Mouse (Mus musculus) heart, embryonic 11.5 days (tissue): Measurements from ENCODE around the gene 2310011J03Rik. TPM values are rescaled to one million over a fixed set of nuclear protein-coding genes. Genes with fewer than 3 reads are reported as not detected.

Source experiments
- ATAC-seq: fragments of 200-750 bp; cut with Nextera tagmentation; replicated peaks from 2 replicates; pipeline ENCODE4 v1.8.0; 2017; ENCODE audit warnings: moderate library complexity; ENCODE audit not compliant: insufficient number of reproducible peaks, low FRiP score, low TSS enrichment
- H3K27ac ChIP-seq: fragments of 300-500 bp; sonication (generic); 2 replicates; pipeline ENCODE4 v1.5.1; 2014; ENCODE audit warnings: mild to moderate bottlenecking, low read depth, low read length
- H3K27me3 ChIP-seq: fragments of 300-500 bp; sonication (generic); 2 replicates; pipeline ENCODE4 v1.6.1; 2014; ENCODE audit warnings: mild to moderate bottlenecking, low read length, mixed read lengths; ENCODE audit not compliant: control insufficient read depth, insufficient read depth
- H3K36me3 ChIP-seq: fragments of 300-500 bp; sonication (generic); 2 replicates; pipeline ENCODE4 v1.6.1; 2014; ENCODE audit warnings: mild to moderate bottlenecking, low read length, moderate library complexity, mixed read lengths; ENCODE audit not compliant: control insufficient read depth, insufficient read depth
- H3K4me1 ChIP-seq: fragments of 300-500 bp; sonication (generic); 2 replicates; pipeline ENCODE4 v1.6.1; 2014; ENCODE audit warnings: low read length; ENCODE audit not compliant: control insufficient read depth, insufficient read depth
- H3K4me2 ChIP-seq: fragments of 300-500 bp; sonication (generic); 2 replicates; pipeline ENCODE4 v1.6.1; 2014; ENCODE audit warnings: mild to moderate bottlenecking, moderate library complexity
- H3K4me3 ChIP-seq: fragments of 300-500 bp; sonication (generic); 2 replicates; pipeline ENCODE4 v1.5.1; 2014; ENCODE audit warnings: low read depth, low read length
- H3K9ac ChIP-seq: fragments of 300-500 bp; sonication (generic); 2 replicates; pipeline ENCODE4 v1.6.1; 2014; ENCODE audit warnings: mild to moderate bottlenecking, low read depth, low read length, moderate library complexity
- H3K9me3 ChIP-seq: fragments of 300-500 bp; sonication (generic); replicated peaks from 2 replicates; pipeline ENCODE4 v1.6.1; 2016; ENCODE audit warnings: low read length; ENCODE audit not compliant: control insufficient read depth
- WGBS: fragments of 180-500 bp; shearing (Covaris S2); extraction: QIAGEN DNeasy Blood & Tissue Kit; methylation state at CpG from one replicate; pipeline ENCODE4 v1.1.7; 2014; ENCODE audit not compliant: insufficient replicate concordance; 5-methylcytosine and 5-hydroxymethylcytosine counted together
- polyA plus RNA-seq: library from polyadenylated mRNA; unstranded; fragments of >200 nt; fragmentation: Nextera tagmentation; extraction: Ambion mirVana; gene quantifications from 2 replicates; pipeline ENCODE4 v1.2.1, GENCODE M21; 2014

Gene 2310011J03Rik
- polyA plus RNA-seq, 1 experiment from 2014 or later, result 29.7 TPM

GRCm38 (mm10) chr10:80325045-80325444 is 4.7 kb upstream of the 2310011J03Rik start:
- WGBS, result 75% methylated on average over 21 of the region's 21 CpGs
- H3K4me2 ChIP-seq, result peak overlapping the region; percentile 29
- H3K4me1 ChIP-seq, result peaks cover 10% of the 10 kb centered on the region
- H3K27ac ChIP-seq, result no peak overlapping the region
- no peak for ATAC-seq
- H3K9ac ChIP-seq, result no peak overlapping the region
- no peaks in the 10 kb centered on the region for H3K36me3 ChIP-seq
- H3K4me3 ChIP-seq, result no peak overlapping the region
- no peaks in the 10 kb centered on the region for H3K9me3 ChIP-seq
- peaks cover 41% of the 10 kb centered on the region for H3K27me3 ChIP-seq

DNA sequence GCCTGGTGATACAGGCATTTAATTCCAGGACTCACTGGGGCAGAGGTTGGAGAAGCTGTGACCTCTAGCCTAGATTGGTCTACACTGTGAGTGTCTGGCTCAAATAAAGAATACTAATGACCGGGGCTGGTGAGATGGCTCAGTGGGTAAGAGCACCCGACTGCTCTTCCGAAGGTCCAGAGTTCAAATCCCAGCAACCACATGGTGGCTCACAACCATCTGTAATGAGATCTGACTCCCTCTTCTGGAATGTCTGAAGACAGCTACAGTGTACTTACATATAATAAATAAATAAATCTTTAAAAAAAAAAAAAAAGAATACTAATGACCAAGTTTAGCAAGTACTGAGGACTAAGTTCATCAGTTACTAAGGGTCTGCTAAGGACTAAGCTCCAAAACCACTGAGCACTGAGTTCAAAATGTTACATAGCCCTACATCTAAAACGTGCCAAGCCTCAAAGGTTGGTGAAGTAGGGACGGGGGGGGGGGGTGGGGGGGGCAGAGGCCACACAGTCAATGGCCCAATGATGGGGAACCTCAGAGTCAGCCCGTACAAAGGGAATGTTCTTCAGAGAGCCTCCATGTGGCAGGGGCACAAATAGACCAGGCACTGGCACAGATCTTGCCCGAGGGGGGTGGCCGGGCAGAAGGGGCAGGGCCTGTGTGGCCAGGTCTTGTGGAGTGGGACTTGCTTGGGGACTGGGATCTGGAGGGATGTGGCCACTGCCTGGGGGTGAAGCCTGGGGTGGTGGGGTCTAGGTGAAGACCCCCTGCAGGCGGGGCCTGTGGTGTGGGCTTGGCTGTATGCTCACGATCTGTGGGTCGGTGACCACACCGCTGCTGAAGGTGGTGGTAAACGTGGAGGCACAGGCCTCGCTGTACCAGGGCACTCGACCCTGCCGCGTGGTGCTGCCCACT is 4.0 kb upstream of the 2310011J03Rik start:
- H3K36me3 ChIP-seq, result no peaks in the 10 kb centered on the region
- ATAC-seq, result no peak
- WGBS, result 77% methylated on average over 17 of the region's 17 CpGs
- H3K9ac ChIP-seq, result no peak overlapping the region
- H3K4me1 ChIP-seq, result peaks cover 13% of the 10 kb centered on the region
- peak overlapping the region; percentile 98 for H3K4me2 ChIP-seq
- peaks cover 41% of the 10 kb centered on the region for H3K27me3 ChIP-seq
- H3K27ac ChIP-seq, result no peak overlapping the region
- H3K9me3 ChIP-seq, result no peaks in the 10 kb centered on the region
- peak overlapping the region; percentile 64 for H3K4me3 ChIP-seq

- peak; percentile 67 for ATAC-seq
These were observed 3.2 kb upstream of the 2310011J03Rik start for GRCm38 (mm10) chr10:80323261-80324119.

GRCm38 (mm10) chr10:80322811-80323211 is 2.5 kb upstream of the 2310011J03Rik start:
- WGBS, result 11% methylated on average over 28 of the region's 28 CpGs
- peaks cover 2% of the 10 kb centered on the region; the same call in 1 of the 2 replicates for H3K36me3 ChIP-seq
- ATAC-seq, result no peak
- no peaks in the 10 kb centered on the region for H3K9me3 ChIP-seq
- peak overlapping the region; percentile 98 for H3K4me2 ChIP-seq
- H3K27ac ChIP-seq, result 0 out of 2 replicates have a peak overlapping the region, but pooled peaks have one; percentile 29
- H3K9ac ChIP-seq, result peak overlapping the region; percentile 65
- peak overlapping the region; percentile 64 for H3K4me3 ChIP-seq
- peaks cover 15% of the 10 kb centered on the region for H3K4me1 ChIP-seq
- H3K27me3 ChIP-seq, result peaks cover 36% of the 10 kb centered on the region

More at GRCm38 (mm10) chr10:80323261-80324119, 3.2 kb upstream of the 2310011J03Rik start:
- Histone ChIP-seq H3K27me3 (peaks cover 38% of the 10 kb centered on the region), H3K36me3 (peaks cover 2% of the 10 kb centered on the region; the same call in 1 of the 2 replicates), H3K27ac (0 out of 2 replicates have a peak overlapping the region, but pooled peaks have one; percentile 29), H3K4me2 (peak overlapping the region; percentile 98), H3K9ac (peak overlapping the region; percentile 65), H3K4me1 (peaks cover 15% of the 10 kb centered on the region), H3K4me3 (peak overlapping the region; percentile 64), H3K9me3 (no peaks in the 10 kb centered on the region)
- WGBS, result 2% methylated on average over 45 of the region's 46 CpGs

GRCm38 (mm10) chr10:80321670-80322581 is 1.6 kb upstream of the 2310011J03Rik start:
- Histone ChIP-seq H3K4me2 (peak overlapping the region; percentile 98), H3K4me3 (peak overlapping the region; percentile 64), H3K4me1 (peaks cover 22% of the 10 kb centered on the region), H3K9me3 (no peaks in the 10 kb centered on the region), H3K36me3 (peaks cover 5% of the 10 kb centered on the region; the same call in 1 of the 2 replicates), H3K27me3 (peaks cover 45% of the 10 kb centered on the region), H3K27ac (no peak overlapping the region), H3K9ac (peak overlapping the region; percentile 65; the same call in 1 of the 2 replicates)
- 91% methylated on average over 21 of the region's 21 CpGs for WGBS
- ATAC-seq, result no peak

DNA sequence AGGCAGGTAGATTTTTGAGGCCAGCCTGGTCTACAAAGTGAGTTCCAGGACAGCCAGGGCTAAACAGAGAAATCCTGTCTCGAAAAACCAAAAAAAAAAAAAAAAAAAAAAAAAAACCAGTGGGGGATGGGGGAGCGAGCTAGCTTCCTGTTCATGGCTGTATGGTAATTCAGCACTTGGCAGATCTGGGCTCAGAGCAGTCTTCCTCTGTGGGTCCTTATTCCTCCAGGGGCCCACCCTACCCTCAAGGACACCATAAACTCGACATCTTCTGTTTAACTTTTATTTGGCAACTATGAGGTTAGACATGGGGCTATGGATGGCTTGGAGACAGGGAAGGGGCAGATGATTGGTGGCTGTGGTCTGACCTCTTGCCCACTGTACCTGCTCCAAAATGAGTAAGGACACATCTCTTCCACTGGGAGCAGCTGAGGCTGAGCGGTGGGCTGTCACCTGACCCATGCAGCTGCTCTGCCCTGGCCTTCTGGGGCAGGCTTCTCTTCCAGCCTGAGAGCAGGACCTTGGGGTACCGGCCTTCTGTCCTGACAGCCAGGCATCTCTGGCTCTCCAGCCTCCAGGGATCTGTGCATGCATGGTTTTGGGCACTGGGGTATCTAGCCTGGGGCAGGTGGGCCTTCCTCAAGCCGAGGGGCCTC is 805 bp upstream of the 2310011J03Rik start:
- ATAC-seq, result no peak
- WGBS, result 83% methylated on average over 6 of the region's 6 CpGs
- no peak overlapping the region for H3K9ac ChIP-seq
- H3K9me3 ChIP-seq, result no peaks in the 10 kb centered on the region
- no peak overlapping the region for H3K27ac ChIP-seq
- H3K4me3 ChIP-seq, result no peak overlapping the region
- no peak overlapping the region for H3K4me2 ChIP-seq
- peaks cover 51% of the 10 kb centered on the region for H3K27me3 ChIP-seq
- H3K36me3 ChIP-seq, result peaks cover 5% of the 10 kb centered on the region; the same call in 1 of the 2 replicates
- peaks cover 30% of the 10 kb centered on the region for H3K4me1 ChIP-seq

DNA sequence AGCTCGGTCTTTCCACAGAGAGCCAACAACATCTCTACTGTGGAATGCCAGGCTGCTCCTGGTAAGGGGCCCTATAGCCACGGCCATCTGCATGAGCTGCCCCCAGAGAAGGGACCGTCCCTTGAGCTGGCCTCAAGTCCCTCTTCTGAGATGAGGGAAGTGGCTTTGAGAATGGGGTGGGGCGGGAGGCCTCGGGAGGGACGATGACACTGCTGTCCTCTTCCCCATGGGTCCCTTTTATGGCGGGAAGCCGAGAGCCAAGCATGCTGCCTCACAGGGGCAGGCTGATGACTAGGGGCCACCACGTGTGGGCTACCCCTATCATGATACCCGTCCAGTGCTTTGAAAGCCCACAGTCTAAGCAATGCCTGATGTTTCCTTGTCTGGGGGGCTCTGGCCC is 3.3 kb downstream of the 2310011J03Rik start:
- H3K27ac ChIP-seq, result no peak overlapping the region
- peaks cover 48% of the 10 kb centered on the region for H3K4me1 ChIP-seq
- no peaks in the 10 kb centered on the region for H3K9me3 ChIP-seq
- peaks cover 5% of the 10 kb centered on the region; the same call in 1 of the 2 replicates for H3K36me3 ChIP-seq
- 51% methylated on average over 10 of the region's 10 CpGs for WGBS
- ATAC-seq, result no peak
- peaks cover 60% of the 10 kb centered on the region for H3K27me3 ChIP-seq
- peak overlapping the region; percentile 40 for H3K4me2 ChIP-seq
- H3K9ac ChIP-seq, result 0 out of 2 replicates have a peak overlapping the region, but pooled peaks have one; percentile 50
- no peak overlapping the region; the same call in 1 of the 2 replicates for H3K4me3 ChIP-seq
